Mouse (Mus musculus): ENCODE results near the gene Trim25. TPM values are rescaled to one million over a fixed set of nuclear protein-coding genes. Genes with fewer than 3 reads are reported as not detected.
"Not testable (repeated sequence)": the region's sequence is repeated elsewhere in the genome, so short reads cannot be mapped to it uniquely, and the experiment has no call there.

Gene Trim25
- total RNA-seq, 2 experiments from 2014 or later: 18.0 to 20.0 TPM

DNA sequence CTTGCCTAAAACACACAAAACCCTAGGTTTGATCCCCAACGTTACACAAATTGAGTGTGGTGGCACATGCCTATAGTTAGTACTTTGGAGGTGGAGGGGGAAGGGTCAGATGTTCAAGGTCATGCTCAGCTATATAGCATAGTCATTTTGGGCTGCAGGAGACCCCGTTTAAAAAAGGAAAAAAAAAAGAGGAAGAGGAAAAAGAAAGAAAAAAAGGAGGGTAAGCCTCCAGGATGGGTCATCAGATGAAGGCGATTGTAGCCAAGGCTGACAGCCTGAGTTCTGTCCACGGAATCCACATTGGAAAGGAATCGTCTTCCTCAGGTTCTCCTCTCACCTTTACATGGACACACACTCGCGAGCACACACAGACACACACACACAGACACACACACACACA is 4.7 kb upstream of the Trim25 start:
- DNase-seq: no peak

GRCm38 (mm10) chr11:88995616-88996015 is 3.6 kb upstream of the Trim25 start:
- no peak for DNase-seq

GRCm38 (mm10) chr11:88996427-88996826 is 2.7 kb upstream of the Trim25 start:
- DNase-seq: no peak

DNA sequence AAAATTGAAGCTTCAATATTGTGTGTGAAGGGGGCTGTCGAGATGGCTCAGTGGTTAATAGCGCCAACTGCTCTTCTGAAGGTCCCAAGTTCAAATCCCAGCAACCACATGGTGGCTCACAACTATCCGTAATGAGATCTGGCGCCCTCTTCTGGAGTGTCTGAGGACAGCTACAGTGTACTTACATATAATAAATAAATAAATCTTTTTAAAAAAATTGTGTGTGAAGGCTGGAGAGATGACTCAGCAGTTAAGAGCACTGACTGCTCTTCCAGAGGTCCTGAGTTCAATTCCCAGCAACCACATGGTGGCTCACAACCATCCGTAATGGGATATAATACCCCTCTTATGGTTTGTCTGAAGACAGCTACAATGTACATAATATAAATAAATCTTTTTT is 1.8 kb upstream of the Trim25 start:
- DNase-seq: not testable (repeated sequence)

DNA sequence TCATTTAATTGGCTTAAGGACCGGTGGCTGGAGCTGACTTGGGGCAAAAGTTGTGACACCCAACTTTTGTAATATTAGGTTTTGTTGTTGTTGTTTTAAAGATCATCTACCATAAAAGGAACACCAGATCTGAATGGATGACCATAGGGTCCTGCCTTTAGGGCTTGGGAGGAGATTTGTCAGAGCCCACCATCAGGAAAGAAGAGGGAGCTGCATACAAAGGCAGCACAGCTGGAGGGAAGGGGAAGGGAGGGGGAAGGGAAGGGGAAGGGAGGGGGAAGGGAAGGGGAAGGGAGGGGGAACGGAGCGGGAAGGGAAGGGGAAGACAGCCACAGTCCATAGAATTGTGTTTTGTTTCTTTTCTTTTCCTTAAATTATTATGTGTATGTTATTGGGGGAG is 770 bp upstream of the Trim25 start:
- no peak for DNase-seq

- no peak for DNase-seq
Observed at GRCm38 (mm10) chr11:88999723-89000526, 749 bp downstream of the Trim25 start.

DNA sequence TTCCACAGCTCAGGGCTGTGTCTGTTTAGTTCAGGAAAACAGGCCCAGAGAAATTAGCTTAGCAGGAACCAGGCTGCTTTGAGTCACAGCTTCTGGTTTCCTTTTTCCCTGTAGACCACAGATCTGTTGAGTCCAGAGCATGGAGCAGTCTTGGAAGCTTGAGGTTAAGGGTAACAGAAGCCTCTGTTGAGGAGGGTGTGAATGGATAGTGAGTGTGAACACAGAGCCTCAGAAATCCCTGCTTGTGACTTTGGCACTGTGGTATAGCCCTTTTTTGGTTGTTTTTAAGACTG is 1.3 kb downstream of the Trim25 start:
- no peak for DNase-seq

- no peak for DNase-seq
Observed at GRCm38 (mm10) chr11:89001569-89001968, 2.4 kb downstream of the Trim25 start.

DNA sequence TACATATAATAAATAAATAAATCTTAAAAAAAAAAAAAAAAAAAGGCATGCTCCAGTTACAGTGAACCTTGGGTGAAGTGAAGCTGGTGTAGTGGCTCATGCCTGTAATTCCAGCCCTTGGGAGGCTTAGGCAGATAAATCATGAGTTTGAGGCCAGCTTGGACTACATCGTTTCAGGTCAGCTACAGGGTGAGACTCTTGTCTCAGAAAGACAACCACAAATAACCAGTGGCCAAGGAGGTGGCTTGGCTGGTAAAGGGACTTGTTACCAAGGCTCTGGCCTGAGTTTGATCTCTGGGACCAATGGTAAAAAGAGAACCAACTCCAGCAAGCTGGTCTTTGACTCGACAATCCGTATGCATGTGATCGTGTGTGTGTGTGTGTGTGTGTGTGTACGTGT is 2.9 kb downstream of the Trim25 start:
- DNase-seq: no peak

DNA sequence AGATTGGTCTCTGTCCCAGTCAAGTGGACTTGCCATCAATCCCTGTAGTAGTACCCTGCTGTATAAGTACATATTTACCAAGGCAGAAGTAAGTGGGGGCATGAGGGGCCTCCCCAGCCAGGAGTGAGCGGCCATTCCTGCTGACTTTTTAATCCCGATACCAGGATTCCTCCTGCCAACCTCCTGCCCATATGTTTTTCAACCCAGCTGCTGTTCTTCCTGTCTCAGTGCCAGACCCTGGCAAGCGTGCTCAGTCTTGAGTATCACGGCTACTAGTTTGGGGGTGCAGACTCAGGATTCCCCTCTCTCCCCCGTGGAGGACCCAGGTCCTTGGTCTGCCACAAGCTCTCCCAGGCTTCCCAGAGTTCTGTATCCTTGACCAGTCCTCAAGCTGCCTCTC is 3.4 kb downstream of the Trim25 start:
- DNase-seq: peak; percentile 34

GRCm38 (mm10) chr11:89003078-89003477 is 3.9 kb downstream of the Trim25 start:
- no peak for DNase-seq

GRCm38 (mm10) chr11:89003726-89004125 is 4.5 kb downstream of the Trim25 start:
- no peak for DNase-seq

DNA sequence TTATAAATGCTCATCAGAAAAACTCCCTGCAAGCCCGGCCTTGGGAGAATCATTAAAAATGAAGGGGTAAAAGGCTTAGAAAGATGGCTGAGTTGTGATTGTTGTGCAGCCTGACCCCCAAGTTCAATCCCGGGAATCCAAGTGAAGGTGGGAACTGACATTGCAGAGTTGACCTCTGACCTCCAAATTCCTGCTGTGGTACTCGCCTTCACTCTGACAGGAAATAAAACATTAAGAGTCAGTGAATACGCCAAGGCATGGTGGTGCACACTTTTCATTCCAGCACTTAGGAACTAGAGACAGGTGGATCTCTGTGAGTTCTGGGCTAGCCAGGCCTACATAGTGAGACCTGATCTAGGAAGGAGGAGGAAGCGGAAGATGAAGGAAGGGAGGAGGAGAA is 6.3 kb downstream of the Trim25 start:
- no peak for DNase-seq

DNA sequence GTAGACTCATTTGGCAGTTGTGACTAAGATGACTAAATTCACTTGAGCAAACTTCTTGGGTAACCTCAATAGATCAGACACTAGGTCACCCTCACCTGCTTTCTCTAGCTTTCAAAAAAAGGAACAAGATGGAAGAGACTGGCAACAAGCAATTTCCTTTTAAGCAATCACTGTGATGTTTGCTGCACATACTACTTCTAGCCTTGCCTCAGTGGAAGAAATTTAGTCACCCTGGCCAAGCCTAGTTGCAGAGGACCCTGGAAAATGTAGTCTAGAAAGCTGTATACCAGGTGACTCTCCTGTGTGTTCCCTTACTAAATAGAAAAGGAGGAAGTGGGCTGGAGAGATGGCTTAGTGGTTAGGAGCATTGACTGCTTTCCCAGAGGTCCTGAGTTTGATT is 7.2 kb downstream of the Trim25 start:
- DNase-seq: no peak

- DNase-seq: no peak
Observed at GRCm38 (mm10) chr11:89007582-89007981, 8.4 kb downstream of the Trim25 start.

GRCm38 (mm10) chr11:89009066-89009465 is 9.9 kb downstream of the Trim25 start:
- DNase-seq: no peak

- DNase-seq: no peak
Observed at GRCm38 (mm10) chr11:89009496-89009895, 10.3 kb downstream of the Trim25 start.

DNA sequence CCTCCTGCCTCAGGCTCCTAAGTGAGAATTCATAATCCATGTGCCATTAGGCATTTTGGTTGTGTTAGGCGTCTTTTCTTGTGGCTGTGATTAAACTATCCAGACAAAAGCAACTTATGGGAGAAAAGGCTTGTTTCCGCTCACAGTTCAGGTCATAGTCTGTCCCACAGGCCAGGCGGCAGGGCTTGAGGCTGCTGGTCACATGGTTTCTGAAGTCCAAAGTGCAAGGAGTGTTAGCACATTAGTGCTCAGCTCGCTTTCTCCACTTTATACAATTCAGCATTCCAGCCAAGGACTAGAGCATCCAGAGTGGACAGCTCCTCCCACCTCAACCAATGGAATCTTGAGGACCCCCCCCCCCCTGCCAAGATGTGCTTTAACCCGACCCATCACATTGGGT is 13.1 kb downstream of the Trim25 start:
- no peak for DNase-seq

GRCm38 (mm10) chr11:89017514-89018182 is 18.5 kb downstream of the Trim25 start:
- DNase-seq: no peak

DNA sequence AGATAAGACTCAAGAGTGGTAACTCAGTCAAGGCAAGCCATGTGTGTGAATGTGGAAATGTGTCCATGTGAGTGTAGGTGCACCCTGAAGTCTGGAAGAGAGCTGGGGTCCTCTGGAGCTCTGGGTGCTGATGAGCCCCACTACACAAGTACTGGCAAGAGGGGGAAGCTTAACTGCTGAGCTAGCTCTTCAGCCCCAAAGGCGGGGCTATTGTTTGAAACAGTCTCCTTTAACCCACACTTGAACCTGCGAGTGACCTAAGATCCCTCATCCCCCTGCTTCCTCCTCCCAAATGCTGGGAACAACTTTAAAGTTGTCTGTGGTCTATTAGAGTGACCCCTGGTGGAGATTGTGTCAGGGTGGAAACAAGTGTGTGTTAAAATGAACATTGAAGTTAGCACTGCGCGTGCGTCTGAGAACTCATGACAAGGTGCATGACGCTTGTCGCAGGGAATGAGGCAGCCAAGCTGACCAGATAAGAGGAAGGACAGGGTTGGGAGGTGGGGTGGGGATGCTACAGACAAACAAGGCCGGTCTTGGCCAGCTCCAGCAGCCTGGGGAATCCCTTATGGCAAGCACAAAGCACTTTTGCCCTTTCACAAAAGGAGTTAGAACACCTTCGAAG is 21.6 kb downstream of the Trim25 start:
- no peak for DNase-seq

DNA sequence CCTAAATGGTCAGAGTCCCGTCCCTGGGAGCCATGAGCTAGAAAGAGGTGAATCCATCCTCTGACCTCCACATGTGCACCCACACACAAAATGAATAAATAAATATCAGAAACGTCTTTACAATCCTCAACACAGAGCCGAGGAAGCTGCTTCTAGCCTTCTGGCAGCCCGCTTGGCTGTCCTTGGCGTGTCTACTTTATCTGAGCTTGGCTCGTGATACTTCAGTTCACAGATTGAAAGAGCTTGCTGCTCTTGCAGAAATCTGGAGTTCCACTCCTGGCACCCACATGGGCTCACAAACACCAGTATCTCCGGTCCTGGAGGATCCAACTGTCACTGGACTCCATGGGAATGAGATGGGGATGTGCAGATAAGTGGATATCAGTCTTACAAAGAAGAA is 22.5 kb downstream of the Trim25 start:
- no peak for DNase-seq

DNA sequence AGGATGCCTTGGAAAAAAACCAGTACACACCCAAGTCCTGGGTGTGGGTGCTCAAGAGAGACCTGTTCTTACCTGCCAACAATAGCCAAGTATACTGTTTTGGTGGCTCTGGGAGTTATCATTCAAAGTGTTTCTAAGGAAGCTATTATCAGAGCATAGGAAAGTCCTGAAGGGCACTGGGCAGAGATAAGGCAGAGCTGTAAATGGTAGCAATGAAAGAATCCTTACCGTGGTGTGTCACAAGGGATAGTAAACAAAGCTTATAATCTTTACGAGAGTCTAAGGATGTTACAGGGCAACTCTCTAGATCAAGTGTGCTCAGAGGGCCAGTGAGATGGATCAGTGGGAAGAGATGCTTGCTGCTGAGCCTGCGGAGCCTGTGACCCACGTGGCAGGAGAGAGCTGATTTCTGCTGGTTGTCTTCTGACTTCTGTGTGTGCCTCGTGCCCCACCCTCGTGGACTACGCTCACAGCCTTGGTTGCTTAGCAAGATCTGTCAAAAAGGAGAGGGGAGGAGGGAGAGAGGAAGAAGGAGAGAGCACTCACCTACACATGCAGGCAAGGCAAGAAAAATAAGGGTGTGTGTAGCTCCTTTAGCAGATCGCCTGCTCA is 23.1 kb downstream of the Trim25 start:
- DNase-seq: no peak

DNA sequence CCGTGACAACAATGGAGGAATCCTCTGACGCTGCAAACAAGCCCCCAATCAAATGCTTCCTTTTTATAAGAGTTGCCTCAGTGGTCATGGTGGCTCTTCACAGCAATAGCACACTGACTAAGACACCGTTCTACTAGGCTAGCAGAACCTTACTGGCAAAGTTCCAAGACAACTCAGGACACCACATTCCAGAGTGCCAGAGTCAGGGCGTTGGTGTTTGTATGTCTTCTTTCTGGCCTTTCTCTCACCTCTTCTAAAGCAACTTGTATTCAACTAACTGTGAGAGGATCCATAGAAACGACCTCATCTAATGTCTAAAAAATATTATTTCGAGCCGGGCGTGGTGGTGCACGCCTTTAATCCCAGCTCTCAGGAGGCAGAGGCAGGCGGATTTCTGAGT is 24.3 kb downstream of the Trim25 start:
- DNase-seq: no peak
